Comparison of ENCODE assay signal across 21 mouse cellular contexts in genomic region chr13:60607411-60607810, GRCm38 (mm10). TPM values are rescaled to one million over a fixed set of nuclear protein-coding genes. Genes with fewer than 3 reads are reported as not detected.
A peak's percentile ranks its signal among the peaks of the same experiment; 100 is the strongest.
DNase-seq lines count a peak whose midpoint lies in the region; ATAC-seq and TF ChIP-seq lines count a peak whose summit lies in the region.
"Had no signal": no experiment of that assay in that cellular context is flagged by ENCODE, and none has a peak within 500 bp of the region (broad histone marks: within the 10 kb centered on the region; RNA-seq: fewer than 3 reads in every experiment).

No protein-coding gene starts in this region.

- no peak for TF ChIP-seq EP300 in liver, postnatal 0 days (IDR thresholded peaks at IDR 0.05; ENCODE audit: low read depth)

- no peak for TF ChIP-seq CTCF in liver, postnatal 0 days (IDR thresholded peaks at IDR 0.05; ENCODE audit: low read depth)

- peaks cover 44% of the 10 kb centered on the region for H3K4me1 ChIP-seq in kidney, embryonic 15.5 days
- H3K4me1 ChIP-seq in liver, embryonic 12.5 days, result peaks cover 53% of the 10 kb centered on the region
- H3K4me1 ChIP-seq in liver, embryonic 11.5 days (replicated peaks; ENCODE audit: control insufficient read depth, insufficient read depth, low read length), result peaks cover 27% of the 10 kb centered on the region
- peaks cover 18% of the 10 kb centered on the region for H3K4me1 ChIP-seq in liver, postnatal 0 days (ENCODE audit: insufficient read depth)

- 41% methylated on average over 8 of the region's 8 CpGs for WGBS in kidney, embryonic 15.5 days
- 71% methylated on average over 8 of the region's 8 CpGs for WGBS in liver, embryonic 12.5 days (ENCODE audit: insufficient replicate concordance)
- whole genome bisulfite sequencing in liver, embryonic 11.5 days, result 83% methylated on average over 8 of the region's 8 CpGs
- WGBS in liver, postnatal 0 days (ENCODE audit: insufficient replicate concordance), result 57% methylated on average over 8 of the region's 8 CpGs

- no peak overlapping the region for H3K4me2 ChIP-seq in kidney, embryonic 15.5 days
- no peak overlapping the region for H3K4me2 ChIP-seq in liver, embryonic 12.5 days
- H3K4me2 ChIP-seq in liver, embryonic 11.5 days, result no peak overlapping the region
- peak overlapping the region; percentile 49 for H3K4me2 ChIP-seq in liver, postnatal 0 days (ENCODE audit: low read depth, low read length)
- H3K4me2 ChIP-seq: embryonic facial prominence, embryonic 15.5 days; heart, embryonic 13.5 days had no signal

- H3K4me3 ChIP-seq in kidney, embryonic 15.5 days (replicated peaks), result no peak overlapping the region
- H3K4me3 ChIP-seq in liver, embryonic 12.5 days, result no peak overlapping the region
- H3K4me3 ChIP-seq in liver, embryonic 11.5 days (ENCODE audit: low read depth, low read length), result no peak overlapping the region
- no peak overlapping the region for H3K4me3 ChIP-seq in liver, postnatal 0 days (ENCODE audit: low read depth, low read length)
- H3K4me3 ChIP-seq: embryonic facial prominence, embryonic 15.5 days; erythroblast, embryonic 14.5 days; forebrain, embryonic 10.5 days; heart, embryonic 13.5 days had no signal

- H3K27me3 ChIP-seq in kidney, embryonic 15.5 days, result no peaks in the 10 kb centered on the region
- H3K27me3 ChIP-seq in liver, embryonic 12.5 days (replicated peaks), result no peaks in the 10 kb centered on the region
- no peaks in the 10 kb centered on the region for H3K27me3 ChIP-seq in liver, embryonic 11.5 days (replicated peaks; ENCODE audit: control insufficient read depth, insufficient read depth, low read length)
- no peaks in the 10 kb centered on the region for H3K27me3 ChIP-seq in liver, postnatal 0 days (ENCODE audit: insufficient read depth, low read length)
- H3K27me3 ChIP-seq: embryonic facial prominence, embryonic 15.5 days; heart, embryonic 13.5 days had no signal

- no peaks in the 10 kb centered on the region for H3K9me3 ChIP-seq in kidney, embryonic 15.5 days (replicated peaks)
- H3K9me3 ChIP-seq in liver, embryonic 12.5 days (replicated peaks), result no peaks in the 10 kb centered on the region
- H3K9me3 ChIP-seq in liver, embryonic 11.5 days (ENCODE audit: control insufficient read depth, low read length), result no peaks in the 10 kb centered on the region
- H3K9me3 ChIP-seq in liver, postnatal 0 days (ENCODE audit: low read length), result no peaks in the 10 kb centered on the region
- H3K9me3 ChIP-seq: embryonic facial prominence, embryonic 15.5 days; forebrain, embryonic 10.5 days; heart, embryonic 13.5 days had no signal

- ATAC-seq in kidney, embryonic 15.5 days (replicated peaks; ENCODE audit: low FRiP score), result no peak
- ATAC-seq in liver, embryonic 12.5 days, result no peak
- ATAC-seq in liver, embryonic 11.5 days (replicated peaks; ENCODE audit: low FRiP score), result no peak
- ATAC-seq in liver, postnatal 0 days, result peak; percentile 35
- ATAC-seq: forebrain, embryonic 14.5 days had no signal

- DNase-seq in kidney, postnatal 4 days, result no peak
- DNase-seq in liver, embryonic 11.5 days (ENCODE audit: low spot score), result no peak
- no peak for DNase-seq in liver, postnatal 0 days
- no peak for DNase-seq in spleen, adult 12 weeks (ENCODE audit: low spot score)
- DNase-seq in urinary bladder, postnatal 4 days (ENCODE audit: low spot score in 2 of 2), result no peak
- DNase-seq: adrenal gland, postnatal 10 days; cerebellum, adult 11 months; cerebellum, adult 8-10 months; cerebellum, postnatal 14 days; embryo, embryonic 11 days; gastrocnemius, postnatal 36 days; heart, adult 11 months; heart, postnatal 36 days had no signal

- H3K36me3 ChIP-seq in kidney, embryonic 15.5 days, result peaks cover 7% of the 10 kb centered on the region; the same call in 1 of the 2 replicates
- peaks cover 14% of the 10 kb centered on the region; the same call in 1 of the 2 replicates for H3K36me3 ChIP-seq in liver, embryonic 12.5 days
- peaks cover 2% of the 10 kb centered on the region; the same call in 1 of the 2 replicates for H3K36me3 ChIP-seq in liver, embryonic 11.5 days (ENCODE audit: control insufficient read depth, insufficient read depth, low read length)
- H3K36me3 ChIP-seq in liver, postnatal 0 days (replicated peaks; ENCODE audit: insufficient read depth, low read length), result peaks cover 7% of the 10 kb centered on the region; the same call in 1 of the 2 replicates

- H3K27ac ChIP-seq in kidney, embryonic 15.5 days, result 0 out of 2 replicates have a peak overlapping the region, but pooled peaks have one; percentile 75
- H3K27ac ChIP-seq in liver, embryonic 12.5 days, result 0 out of 2 replicates have a peak overlapping the region, but pooled peaks have one; percentile 2
- H3K27ac ChIP-seq in liver, embryonic 11.5 days (ENCODE audit: low read depth, low read length), result no peak overlapping the region
- peak overlapping the region; percentile 70 for H3K27ac ChIP-seq in liver, postnatal 0 days (ENCODE audit: low read depth)
- H3K27ac ChIP-seq: embryonic facial prominence, embryonic 15.5 days; forebrain, embryonic 10.5 days; heart, embryonic 13.5 days had no signal

- no peak overlapping the region for H3K9ac ChIP-seq in kidney, embryonic 15.5 days
- no peak overlapping the region for H3K9ac ChIP-seq in liver, embryonic 12.5 days
- H3K9ac ChIP-seq in liver, embryonic 11.5 days (ENCODE audit: low read depth, low read length), result no peak overlapping the region
- H3K9ac ChIP-seq in liver, postnatal 0 days (replicated peaks), result no peak overlapping the region
- H3K9ac ChIP-seq: embryonic facial prominence, embryonic 15.5 days; heart, embryonic 13.5 days had no signal

RNA-seq across cellular contexts. Expression of gene Dapk1, which starts 5.7 kb away (rescaled TPM):
- 21.9 and 26.0 TPM in 2 replicates for polyA plus RNA-seq in kidney, embryonic 15.5 days (2015; fragmentation: Nextera tagmentation; extraction: Ambion mirVana)
- polyA plus RNA-seq in liver, embryonic 12.5 days (2016; fragmentation: Nextera tagmentation; extraction: Ambion mirVana), result 8.8 and 9.4 TPM in 2 replicates
- 16.4 TPM in 2 replicates for polyA plus RNA-seq in liver, embryonic 11.5 days (2014; fragmentation: Nextera tagmentation; extraction: Ambion mirVana)
- 9.7 and 10.1 TPM in 2 replicates for polyA plus RNA-seq in liver, postnatal 0 days (2015; fragmentation: Nextera tagmentation; extraction: Ambion mirVana)
- polyA plus RNA-seq: C2C12 had no signal
